Mouse (Mus musculus) E14TG2a.4 (cell line): ENCODE results near the gene Wipf1.

Source experiments
- H3K27me3 ChIP-seq: 2 replicates; pipeline ENCODE4 v1.6.1; 2014; ENCODE audit warnings: low read length, control low read depth; ENCODE audit not compliant: insufficient read depth
- H3K36me3 ChIP-seq: 2 replicates; pipeline ENCODE4 v1.6.1; 2014; ENCODE audit warnings: low read length, control low read depth; ENCODE audit not compliant: insufficient read depth
- H3K4me1 ChIP-seq: replicated peaks from 2 replicates; pipeline ENCODE4 v1.6.1; 2014; ENCODE audit warnings: low read depth, low read length, control low read depth
- H3K4me3 ChIP-seq: replicated peaks from 2 replicates; pipeline ENCODE4 v1.5.1; 2014; ENCODE audit warnings: mild to moderate bottlenecking, low read length
- H3K9me3 ChIP-seq: 2 replicates; pipeline ENCODE4 v1.6.1; 2014; ENCODE audit warnings: low read length, control low read depth
- CTCF ChIP-seq: conservative IDR thresholded peaks from 2 replicates; pipeline ENCODE4 v1.5.1; 2014; ENCODE audit warnings: low read length
- NANOG ChIP-seq: IDR thresholded peaks from 2 replicates; pipeline ENCODE4 v1.6.1; 2014; ENCODE audit warnings: borderline replicate concordance, low read length, mixed read lengths
- POU5F1 ChIP-seq: IDR thresholded peaks from 2 replicates; pipeline ENCODE4 v1.6.1; 2014; ENCODE audit warnings: low read length, borderline replicate concordance

The Wipf1 gene

DNA sequence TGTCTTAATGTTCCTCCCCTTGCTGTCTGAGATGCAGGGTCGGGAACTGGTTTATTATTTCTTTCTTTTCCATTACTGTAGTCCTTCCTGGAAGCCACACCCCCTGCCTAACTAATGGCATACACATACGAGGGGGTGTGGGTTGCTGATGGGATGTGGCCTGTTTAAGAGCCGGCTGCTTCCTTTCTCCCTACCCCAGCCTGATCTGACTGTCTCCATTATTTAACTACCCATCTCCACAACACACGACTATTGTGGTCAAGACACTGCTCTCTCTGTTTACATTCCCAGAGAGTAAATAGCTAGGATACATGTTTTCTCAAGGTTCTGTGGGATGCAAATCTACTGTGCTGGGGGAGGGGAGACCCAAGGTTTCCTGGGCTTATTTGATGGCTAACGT is 7.8 kb downstream of the Wipf1 start:
- no peak for TF ChIP-seq NANOG
- no peak for TF ChIP-seq CTCF
- TF ChIP-seq POU5F1, result no peak
- H3K27me3 ChIP-seq, result peaks cover 7% of the 10 kb centered on the region
- no peak overlapping the region for H3K4me3 ChIP-seq

DNA sequence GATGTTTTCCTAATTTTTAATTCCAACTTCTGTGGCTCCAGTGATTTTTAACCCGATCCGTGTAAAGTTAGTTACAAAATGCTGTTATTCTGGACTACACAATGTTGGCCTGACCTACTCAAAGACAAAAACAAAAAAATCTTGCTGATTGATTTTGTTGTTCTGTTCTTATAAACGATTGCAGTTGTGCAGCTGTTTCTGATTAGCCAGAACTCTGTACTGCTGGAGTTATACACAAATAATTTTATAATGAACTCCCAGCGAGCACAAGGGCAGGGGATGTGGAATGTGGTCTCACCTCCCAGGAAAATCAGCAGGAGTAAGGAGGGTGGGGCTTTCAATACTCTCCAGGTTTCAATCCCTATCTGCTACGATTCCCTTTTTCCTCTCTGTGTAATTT is 10.6 kb downstream of the Wipf1 start:
- Histone ChIP-seq H3K36me3 (no peaks in the 10 kb centered on the region), H3K4me1 (peaks cover 19% of the 10 kb centered on the region), H3K9me3 (peaks cover 8% of the 10 kb centered on the region), H3K27me3 (no peaks in the 10 kb centered on the region), H3K4me3 (no peak overlapping the region)
- TF ChIP-seq CTCF (no peak), NANOG (no peak), POU5F1 (no peak)

More for the DNA sequence above, 7.8 kb downstream of the Wipf1 start:
- Histone ChIP-seq H3K36me3 (no peaks in the 10 kb centered on the region), H3K4me1 (peaks cover 19% of the 10 kb centered on the region), H3K9me3 (peaks cover 8% of the 10 kb centered on the region)

DNA sequence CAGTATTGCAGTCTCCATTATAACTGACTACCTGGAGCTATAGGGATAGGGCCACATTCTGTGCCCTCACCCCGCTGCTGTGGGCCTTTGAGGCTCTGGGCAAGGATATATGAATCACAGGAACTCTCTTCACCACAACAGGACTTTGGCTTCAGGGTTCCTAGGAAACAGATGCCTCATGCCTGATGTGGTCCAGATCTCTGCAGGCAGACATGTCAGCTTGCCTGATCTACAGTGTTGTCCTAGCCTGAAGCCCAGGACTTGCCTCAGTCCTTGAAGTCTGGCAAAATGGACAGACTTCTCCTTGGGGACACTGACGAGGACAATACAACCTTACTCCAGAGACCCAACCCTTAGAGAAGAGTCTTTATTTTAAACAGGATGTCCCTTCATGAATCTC is 11.2 kb downstream of the Wipf1 start:
- Histone ChIP-seq H3K9me3 (peaks cover 8% of the 10 kb centered on the region), H3K27me3 (no peaks in the 10 kb centered on the region), H3K4me1 (peaks cover 19% of the 10 kb centered on the region), H3K36me3 (no peaks in the 10 kb centered on the region), H3K4me3 (no peak overlapping the region)
- TF ChIP-seq CTCF, result no peak
- TF ChIP-seq POU5F1, result no peak
- TF ChIP-seq NANOG, result no peak

DNA sequence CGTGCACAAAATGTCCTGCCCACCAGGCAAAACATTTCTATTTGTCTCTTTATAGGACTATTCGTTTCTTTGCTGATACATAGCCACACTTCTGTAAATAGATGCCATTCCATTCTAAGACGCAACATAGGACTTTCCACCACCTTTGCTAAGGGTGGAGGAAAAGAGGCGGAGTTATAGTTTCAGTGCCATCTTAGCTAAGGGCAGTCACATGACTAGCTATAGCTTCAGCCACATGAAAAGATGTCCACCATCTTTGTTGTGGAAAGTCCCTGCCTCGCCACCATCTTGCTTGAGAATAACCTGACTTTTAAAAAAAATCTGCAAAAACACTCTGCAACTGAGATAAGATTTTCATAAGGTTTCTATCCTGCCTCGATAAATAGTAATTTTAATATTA is 15.4 kb downstream of the Wipf1 start:
- TF ChIP-seq POU5F1, result no peak
- no peak for TF ChIP-seq NANOG
- no peak for TF ChIP-seq CTCF
- peaks cover 24% of the 10 kb centered on the region for H3K4me1 ChIP-seq
- no peaks in the 10 kb centered on the region for H3K36me3 ChIP-seq
- H3K9me3 ChIP-seq, result no peaks in the 10 kb centered on the region
- H3K27me3 ChIP-seq, result no peaks in the 10 kb centered on the region
- H3K4me3 ChIP-seq, result no peak overlapping the region

DNA sequence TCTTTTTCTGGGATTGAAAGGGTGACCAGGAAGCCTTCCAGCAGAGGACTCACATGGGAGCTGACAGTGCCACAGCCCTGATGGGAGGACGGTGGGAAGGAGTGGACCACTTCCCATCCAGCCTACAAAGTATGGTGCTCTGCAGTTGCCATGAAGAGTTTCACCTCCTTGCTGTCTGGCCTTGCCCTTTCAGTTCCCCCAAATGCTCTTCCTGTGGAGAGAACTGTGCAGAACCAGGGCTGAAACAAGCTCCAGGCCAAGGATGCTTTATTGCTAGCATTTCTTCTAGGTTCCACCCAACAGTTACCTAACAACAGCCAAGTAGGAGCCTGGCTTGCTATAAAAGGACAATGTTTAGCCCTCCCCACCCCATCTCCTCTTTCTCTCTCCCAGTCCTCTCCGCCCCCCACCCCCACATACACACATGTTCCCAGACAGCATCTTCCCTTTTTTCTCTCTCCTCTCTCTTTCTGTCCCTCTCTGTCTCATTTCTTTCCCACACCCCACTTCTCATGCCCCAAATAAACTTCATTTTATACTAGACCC is 16.3 kb downstream of the Wipf1 start:
- Histone ChIP-seq H3K9me3 (no peaks in the 10 kb centered on the region), H3K36me3 (no peaks in the 10 kb centered on the region), H3K27me3 (no peaks in the 10 kb centered on the region), H3K4me1 (peaks cover 23% of the 10 kb centered on the region), H3K4me3 (no peak overlapping the region)
- TF ChIP-seq NANOG (no peak), POU5F1 (no peak), CTCF (no peak)

- no peak for TF ChIP-seq CTCF
- TF ChIP-seq NANOG, result no peak
- TF ChIP-seq POU5F1, result no peak
- Histone ChIP-seq H3K36me3 (no peaks in the 10 kb centered on the region), H3K9me3 (no peaks in the 10 kb centered on the region), H3K4me3 (no peak overlapping the region), H3K4me1 (peaks cover 18% of the 10 kb centered on the region), H3K27me3 (no peaks in the 10 kb centered on the region)
Measured at GRCm38 (mm10) chr2:73512044-73512443, 17.5 kb downstream of the Wipf1 start.

- Histone ChIP-seq H3K36me3 (no peaks in the 10 kb centered on the region), H3K4me1 (peaks cover 18% of the 10 kb centered on the region), H3K4me3 (no peak overlapping the region), H3K9me3 (no peaks in the 10 kb centered on the region), H3K27me3 (no peaks in the 10 kb centered on the region)
- TF ChIP-seq POU5F1, result no peak
- no peak for TF ChIP-seq NANOG
- TF ChIP-seq CTCF, result no peak
Measured at GRCm38 (mm10) chr2:73510731-73511360, 18.7 kb downstream of the Wipf1 start.

DNA sequence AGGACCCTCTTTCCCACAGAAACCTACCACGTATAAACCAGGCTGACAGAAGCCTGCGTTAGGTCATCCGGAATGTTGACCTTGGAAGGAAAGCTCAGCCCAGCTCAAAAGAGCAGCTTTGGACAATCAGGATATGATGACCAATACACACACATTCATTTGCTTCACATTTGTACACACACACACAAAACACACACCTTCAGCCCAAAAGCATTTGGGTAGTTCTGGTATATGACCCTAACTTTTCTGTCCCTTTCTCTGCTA is 19.6 kb downstream of the Wipf1 start:
- H3K4me3 ChIP-seq, result no peak overlapping the region
- no peak for TF ChIP-seq NANOG
- TF ChIP-seq CTCF, result no peak
- no peak for TF ChIP-seq POU5F1

More for the DNA sequence above, 19.6 kb downstream of the Wipf1 start:
- Histone ChIP-seq H3K27me3 (no peaks in the 10 kb centered on the region), H3K4me1 (peaks cover 18% of the 10 kb centered on the region), H3K36me3 (no peaks in the 10 kb centered on the region), H3K9me3 (no peaks in the 10 kb centered on the region)
